Mouse (Mus musculus): ENCODE data around the gene Gnat1. TPM values are rescaled to one million over a fixed set of nuclear protein-coding genes. Genes with fewer than 3 reads are reported as not detected.

The Gnat1 gene
- polyA plus RNA-seq, 1 experiment from 2014 or later: 2.2 TPM

GRCm38 (mm10) chr9:107666751-107667205 is 12.7 kb downstream of the Gnat1 start:
- H3K27me3 ChIP-seq: no peaks in the 10 kb centered on the region
- no peak for TF ChIP-seq CTCF (IDR thresholded peaks at IDR 0.05)
- DNase-seq (ENCODE audit: low read depth, low spot score) (no peak), ATAC-seq (no peak)
- in situ Hi-C loops (cut with MboI; ENCODE audit: low pct_unique_long_range_greater_than_20kb): no loop called here
- CTCF ChIA-PET: no interaction called here
- POLR2A ChIA-PET: interaction anchor here (0.5 kb wide), 1 partner anchor 50 kb away, joined by 4 read pairs; no protein-coding TSS in a partner anchor

GRCm38 (mm10) chr9:107665308-107665707 is 14.2 kb downstream of the Gnat1 start:
- in situ Hi-C loops (cut with MboI; ENCODE audit: low pct_unique_long_range_greater_than_20kb): no loop called here
- no peaks in the 10 kb centered on the region for H3K27me3 ChIP-seq
- POLR2A ChIA-PET: interaction anchor here (1.2 kb wide), 1 partner anchor 10 kb away, joined by 3 read pairs; no protein-coding TSS in a partner anchor
- ATAC-seq (no peak), DNase-seq (ENCODE audit: low read depth, low spot score) (no peak)
- no peak for TF ChIP-seq CTCF (IDR thresholded peaks at IDR 0.05)
- CTCF ChIA-PET: no interaction called here

GRCm38 (mm10) chr9:107663525-107663924 is 16.0 kb downstream of the Gnat1 start:
- ChIA-PET POLR2A (interaction anchor here (0.7 kb wide), 1 partner anchor 93 kb away, joined by 3 read pairs; no protein-coding TSS in a partner anchor), CTCF (interaction anchor here (4.3 kb wide), 1 partner anchor 18 kb away, joined by 16 read pairs; no protein-coding TSS in a partner anchor)
- TF ChIP-seq CTCF (IDR thresholded peaks at IDR 0.05): no peak
- in situ Hi-C loops (cut with MboI; ENCODE audit: low pct_unique_long_range_greater_than_20kb): no loop called here
- H3K27me3 ChIP-seq: no peaks in the 10 kb centered on the region
- DNase-seq (ENCODE audit: low read depth, low spot score): no peak
- ATAC-seq: no peak

GRCm38 (mm10) chr9:107662342-107662741 is 17.2 kb downstream of the Gnat1 start:
- ATAC-seq: no peak
- no peak for TF ChIP-seq CTCF (IDR thresholded peaks at IDR 0.05)
- ChIA-PET CTCF (interaction anchor here (0.9 to 4.3 kb wide), 3 partner anchors 13 to 75 kb away, joined by 3 to 16 read pairs (median 5); no protein-coding TSS in a partner anchor), POLR2A (no interaction called here)
- in situ Hi-C loops (cut with MboI; ENCODE audit: low pct_unique_long_range_greater_than_20kb): no loop called here
- H3K27me3 ChIP-seq: no peaks in the 10 kb centered on the region
- no peak for DNase-seq (ENCODE audit: low read depth, low spot score)

- ChIA-PET POLR2A (interaction anchor here (0.9 kb wide), 1 partner anchor 8 kb away, joined by 3 read pairs; no protein-coding TSS in a partner anchor), CTCF (interaction anchor here (4.3 kb wide), 1 partner anchor 15 kb away, joined by 16 read pairs; no protein-coding TSS in a partner anchor)
- in situ Hi-C loops (cut with MboI; ENCODE audit: low pct_unique_long_range_greater_than_20kb): no loop called here
- DNase-seq (ENCODE audit: low read depth, low spot score) (no peak), ATAC-seq (no peak)
- TF ChIP-seq CTCF (IDR thresholded peaks at IDR 0.05): no peak
- no peaks in the 10 kb centered on the region for H3K27me3 ChIP-seq
Observed at GRCm38 (mm10) chr9:107660777-107661176, 18.7 kb downstream of the Gnat1 start.

GRCm38 (mm10) chr9:107659961-107660360 is 19.6 kb downstream of the Gnat1 start:
- DNase-seq (ENCODE audit: low read depth, low spot score) (no peak), ATAC-seq (no peak)
- H3K27me3 ChIP-seq: no peaks in the 10 kb centered on the region
- in situ Hi-C loops (cut with MboI; ENCODE audit: low pct_unique_long_range_greater_than_20kb): no loop called here
- ChIA-PET CTCF (interaction anchor here (1.1 to 5.2 kb wide), 2 partner anchors 15 to 33 kb away, joined by 4 to 30 read pairs; no protein-coding TSS in a partner anchor), POLR2A (interaction anchor here (0.9 kb wide), 1 partner anchor 9 kb away, joined by 3 read pairs; no protein-coding TSS in a partner anchor)
- no peak for TF ChIP-seq CTCF (IDR thresholded peaks at IDR 0.05)

- ChIA-PET POLR2A (no interaction called here), CTCF (interaction anchor here (1.1 to 5.2 kb wide), 2 partner anchors 14 to 34 kb away, joined by 4 to 30 read pairs; no protein-coding TSS in a partner anchor)
- no peaks in the 10 kb centered on the region for H3K27me3 ChIP-seq
- ATAC-seq: no peak
- no peak for DNase-seq (ENCODE audit: low read depth, low spot score)
- TF ChIP-seq CTCF (IDR thresholded peaks at IDR 0.05): no peak
- in situ Hi-C loops (cut with MboI; ENCODE audit: low pct_unique_long_range_greater_than_20kb): no loop called here
Observed at GRCm38 (mm10) chr9:107659551-107659950, 20.0 kb downstream of the Gnat1 start.

- no peak for ATAC-seq
- no peak for TF ChIP-seq CTCF (IDR thresholded peaks at IDR 0.05)
- H3K27me3 ChIP-seq: no peaks in the 10 kb centered on the region
- POLR2A ChIA-PET: no interaction called here
- in situ Hi-C loops (cut with MboI; ENCODE audit: low pct_unique_long_range_greater_than_20kb): no loop called here
- CTCF ChIA-PET: interaction anchor here (5.2 kb wide), 1 partner anchor 13 kb away, joined by 30 read pairs; no protein-coding TSS in a partner anchor
- DNase-seq (ENCODE audit: low read depth, low spot score): no peak
Observed at GRCm38 (mm10) chr9:107658096-107658495, 21.4 kb downstream of the Gnat1 start.

GRCm38 (mm10) chr9:107657144-107657543 is 22.4 kb downstream of the Gnat1 start:
- ATAC-seq: no peak
- no peaks in the 10 kb centered on the region for H3K27me3 ChIP-seq
- DNase-seq (ENCODE audit: low read depth, low spot score): no peak
- POLR2A ChIA-PET: no interaction called here
- in situ Hi-C loops (cut with MboI; ENCODE audit: low pct_unique_long_range_greater_than_20kb): no loop called here
- TF ChIP-seq CTCF (IDR thresholded peaks at IDR 0.05): no peak
- CTCF ChIA-PET: interaction anchor here (1.7 to 5.2 kb wide), 2 partner anchors 12 to 45 kb away, joined by 4 to 30 read pairs; no protein-coding TSS in a partner anchor

GRCm38 (mm10) chr9:107654585-107654984 is 24.9 kb downstream of the Gnat1 start:
- H3K27me3 ChIP-seq: no peaks in the 10 kb centered on the region
- ChIA-PET CTCF (interaction anchor here (1.1 to 5.2 kb wide), 2 partner anchors 9 kb away, joined by 5 to 30 read pairs; no protein-coding TSS in a partner anchor), POLR2A (interaction anchor here (1.3 kb wide), 1 partner anchor 11 kb away, joined by 3 read pairs; no protein-coding TSS in a partner anchor)
- in situ Hi-C loops (cut with MboI; ENCODE audit: low pct_unique_long_range_greater_than_20kb): no loop called here
- ATAC-seq: no peak
- no peak for TF ChIP-seq CTCF (IDR thresholded peaks at IDR 0.05)
- no peak for DNase-seq (ENCODE audit: low read depth, low spot score)

GRCm38 (mm10) chr9:107653474-107653873 is 26.0 kb downstream of the Gnat1 start:
- TF ChIP-seq CTCF (IDR thresholded peaks at IDR 0.05): no peak
- POLR2A ChIA-PET: no interaction called here
- DNase-seq (ENCODE audit: low read depth, low spot score) (no peak), ATAC-seq (no peak)
- in situ Hi-C loops (cut with MboI; ENCODE audit: low pct_unique_long_range_greater_than_20kb): no loop called here
- H3K27me3 ChIP-seq: no peaks in the 10 kb centered on the region
- CTCF ChIA-PET: interaction anchor here (1.1 kb wide), 1 partner anchor 8 kb away, joined by 5 read pairs; no protein-coding TSS in a partner anchor

All from Patski (cell line).